8 mouse cellular contexts compared by ENCODE assay signal in the genomic region with DNA sequence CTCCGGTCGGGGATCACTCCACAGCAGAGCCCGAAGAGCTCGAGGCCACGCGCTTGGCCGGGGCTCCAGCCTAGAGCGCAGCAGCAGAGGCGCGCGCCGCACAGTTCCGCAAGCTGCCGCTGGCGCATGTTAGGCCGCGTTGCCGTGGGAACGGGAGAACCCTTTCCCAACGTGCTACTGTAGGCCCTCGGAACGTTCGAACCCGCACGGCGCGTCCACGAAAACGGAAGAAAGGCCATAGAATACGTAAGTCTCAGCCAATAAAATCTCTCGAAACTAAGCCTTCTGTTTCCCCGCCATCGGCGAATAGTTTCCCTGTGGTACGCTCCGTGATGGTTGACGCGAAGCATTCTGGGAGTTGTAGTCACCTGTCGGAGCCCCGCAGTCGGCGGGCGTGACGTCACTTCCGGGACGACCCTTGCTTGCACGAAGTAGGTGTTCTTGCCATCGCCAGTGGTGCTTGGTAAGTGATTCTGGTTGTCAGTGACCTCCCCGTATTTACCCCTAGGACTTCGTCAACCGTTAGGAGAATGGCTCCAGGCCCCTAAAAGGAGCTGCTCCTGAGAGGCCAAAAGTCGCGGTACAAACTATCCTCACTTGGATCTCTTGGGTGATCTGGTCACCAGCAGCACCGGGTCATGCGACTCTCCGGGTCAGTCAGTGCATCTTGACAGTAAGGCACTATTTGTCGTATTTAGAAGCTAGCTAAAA. TPM values are rescaled to one million over a fixed set of nuclear protein-coding genes. Genes with fewer than 3 reads are reported as not detected.
DNase-seq lines count a peak whose midpoint lies in the region; ATAC-seq and TF ChIP-seq lines count a peak whose summit lies in the region.

A gene (minus strand): TSS at position 127 of the 711 bp plus-strand sequence.
A gene (plus strand): TSS at position 403 of the 711 bp plus-strand sequence.

- in situ Hi-C loops in ES-E14 (cut with MboI; ENCODE audit: low sequenced_read_pairs in 2 of 2, unreplicated experiment in 2 of 2): no loop called here

- peak within 1 kb of the TSS; percentile 64 to 86 for H3K4me3 ChIP-seq in ES-E14 (ENCODE audit: insufficient read depth in 1 of 2, low read depth in 1 of 2, low read length in 2 of 2, poor library complexity in 1 of 2, severe bottlenecking in 1 of 2)
- H3K4me3 ChIP-seq in forebrain, embryonic 15.5 days: peak within 1 kb of the TSS; percentile 62
- peak within 1 kb of the TSS; percentile 89 for H3K4me3 ChIP-seq in lung, adult 2 months (replicated peaks; ENCODE audit: extremely low read depth, low read depth, low read length)

- H3K4me2 ChIP-seq in forebrain, embryonic 15.5 days (replicated peaks): peak within 1 kb of the TSS; percentile 74

- no peak within 1 kb of the TSS for H3K27ac ChIP-seq in ES-E14 (ENCODE audit: insufficient read depth, low read depth, low read length, poor library complexity, severe bottlenecking)
- H3K27ac ChIP-seq in forebrain, embryonic 15.5 days (replicated peaks): peak within 1 kb of the TSS; percentile 87

- ATAC-seq in forebrain, embryonic 15.5 days (replicated peaks): peak; percentile 99
- ATAC-seq in neutrophil, adult 5-6 weeks (ENCODE audit: extremely low read depth, insufficient number of reproducible peaks, low FRiP score, poor library complexity, severe bottlenecking): peak; percentile 96

- no peaks in the 10 kb centered on the region for H3K9me3 ChIP-seq in ES-E14 (ENCODE audit: control insufficient read depth, insufficient read depth, low read depth, low read length)
- no peaks in the 10 kb centered on the region for H3K9me3 ChIP-seq in forebrain, embryonic 15.5 days

- no peaks in the 10 kb centered on the region for H3K27me3 ChIP-seq in forebrain, embryonic 15.5 days

- under 1% methylated on average over 57 of the region's 57 CpGs for WGBS in forebrain, embryonic 15.5 days
- whole genome bisulfite sequencing in lung, adult 2 months: under 1% methylated on average over 57 of the region's 57 CpGs

- TF ChIP-seq CTCF in lung, adult 2 months (IDR thresholded peaks at IDR 0.05; ENCODE audit: insufficient read depth, low read length): peak; percentile 42; the same call in 1 of the 2 replicates

- intact Hi-C loops in heart, postnatal 25 days (cut with DNase I): loop anchor here (10.0 kb wide), 1 partner anchor 580 kb away; a partner anchor contains a TSS

- DNase-seq in ES-E14 (ENCODE audit: low read depth, low spot score): peak; percentile 90
- DNase-seq in cerebellum, adult 11-12 months: peak; percentile 97
- peak; percentile 94 for DNase-seq in heart, postnatal 25 days (ENCODE audit: low spot score)
- DNase-seq in layer of hippocampus, adult 18-20 months (ENCODE audit: low spot score in 2 of 2): peak; percentile 97 to 99
- DNase-seq in lung, adult 2 months: peak; percentile 97
- peak; percentile 95 to 96 for DNase-seq in thymus, adult 18-20 months

- H3K9ac ChIP-seq in ES-E14 (ENCODE audit: insufficient read depth, low read depth, low read length, poor library complexity, severe bottlenecking): peak within 1 kb of the TSS; percentile 62
- H3K9ac ChIP-seq in forebrain, embryonic 15.5 days (replicated peaks): peak within 1 kb of the TSS; percentile 59

- H3K36me3 ChIP-seq in ES-E14 (ENCODE audit: control insufficient read depth, insufficient read depth, low read length, poor library complexity, severe bottlenecking): no peaks in the 10 kb centered on the region; the same call in 1 of the 2 replicates
- peaks cover 3% of the 10 kb centered on the region for H3K36me3 ChIP-seq in forebrain, embryonic 15.5 days

- peak; percentile 73; the same call in 1 of the 2 replicates for TF ChIP-seq POLR2A in lung, adult 2 months (IDR thresholded peaks at IDR 0.05; ENCODE audit: borderline replicate concordance, extremely low read depth, low read depth, low read length)

- H3K4me1 ChIP-seq in ES-E14 (ENCODE audit: control insufficient read depth in 2 of 2, insufficient read depth in 2 of 2, low read length in 2 of 2, poor library complexity in 1 of 2): no peaks in the 10 kb centered on the region
- peaks cover 18% of the 10 kb centered on the region for H3K4me1 ChIP-seq in forebrain, embryonic 15.5 days
- no peaks in the 10 kb centered on the region for H3K4me1 ChIP-seq in lung, adult 2 months (ENCODE audit: control insufficient read depth, insufficient read depth, low read length)

TF ChIP-seq in ES-E14, 5 proteins besides CTCF, POLR2A, EP300 and RAD21:
- TF ChIP-seq ZC3H11A (IDR thresholded peaks at IDR 0.05; ENCODE audit: borderline replicate concordance, low read depth, low read length) (no peak), HCFC1 (IDR thresholded peaks at IDR 0.05; ENCODE audit: borderline replicate concordance, insufficient read depth, low read length) (peak; percentile 90)
TF ChIP-seq in ES-E14: peak in this region for 1.

RNA-seq across cellular contexts. Expression of the first gene that starts in this region (rescaled TPM):
- 0.16 and 0.36 TPM in 2 replicates for total RNA-seq in ES-E14 (2012; rRNA removed)
- 3.8 and 4.4 TPM in 2 replicates for polyA plus RNA-seq in forebrain, embryonic 15.5 days (2015; fragmentation: Nextera tagmentation; extraction: Ambion mirVana)
- total RNA-seq in heart, postnatal 25 days (2021): under 1 TPM; 0.52 to 0.84 TPM
- total RNA-seq in layer of hippocampus, adult 18-20 months (2021): 1 to 10 TPM; 2.3 to 2.4 TPM
- polyA plus RNA-seq in lung, adult 2 months (2012; rRNA removed): 1.1 and 1.2 TPM in 2 replicates
- 6.8 and 8.8 TPM in 2 replicates for total RNA-seq in neutrophil, adult 5-6 weeks (2017)

RNA-seq across cellular contexts. Expression of the second gene that starts in this region (rescaled TPM):
- 17.1 and 21.7 TPM in 2 replicates for total RNA-seq in ES-E14 (2012; rRNA removed)
- polyA plus RNA-seq in forebrain, embryonic 15.5 days (2015; fragmentation: Nextera tagmentation; extraction: Ambion mirVana): 60.3 and 60.9 TPM in 2 replicates
- 10 to 100 TPM; 31.1 to 32.3 TPM for total RNA-seq in heart, postnatal 25 days (2021)
- total RNA-seq in layer of hippocampus, adult 18-20 months (2021): 10 to 100 TPM; 47.5 to 50.8 TPM
- polyA plus RNA-seq in lung, adult 2 months (2012; rRNA removed): 7.6 and 15.5 TPM in 2 replicates
- 59.1 and 70.5 TPM in 2 replicates for total RNA-seq in neutrophil, adult 5-6 weeks (2017)
